Mouse (Mus musculus) myocyte (in vitro differentiated cells): ENCODE measurements around the gene Atp8a1.

ENCODE experiments used
- E2F4 ChIP-seq: IDR thresholded peaks from one replicate; pipeline ENCODE4 v1.6.1; 2011; ENCODE audit warnings: mild to moderate bottlenecking, control low read depth, moderate library complexity; ENCODE audit not compliant: insufficient read depth
- MAX ChIP-seq: IDR thresholded peaks from one replicate; pipeline ENCODE4 v1.6.1; 2011; ENCODE audit warnings: low read depth, mild to moderate bottlenecking, control low read depth
- MYOD1 ChIP-seq, 3 experiments: IDR thresholded peaks; one replicate each; pipeline ENCODE4 v1.6.1; 2011; ENCODE audit warnings: control low read depth in 2 of 3, low read depth in 2 of 3, mild to moderate bottlenecking in 2 of 3, moderate library complexity in 1 of 3; ENCODE audit not compliant: insufficient read length in 2 of 3, control insufficient read depth in 1 of 3
- MYOG ChIP-seq, 3 experiments: IDR thresholded peaks; one replicate each; pipeline ENCODE4 v1.6.1; 2011; ENCODE audit warnings: control low read depth in 2 of 3, low read depth in 2 of 3, mild to moderate bottlenecking in 2 of 3; ENCODE audit not compliant: insufficient read length in 2 of 3, control insufficient read depth in 1 of 3, insufficient read depth in 1 of 3
- POLR2A ChIP-seq: IDR thresholded peaks from one replicate; pipeline ENCODE4 v1.6.1; 2011; ENCODE audit warnings: low read depth, mild to moderate bottlenecking, control low read depth, moderate library complexity; ENCODE audit not compliant: insufficient read length
- REST ChIP-seq: IDR thresholded peaks from one replicate; pipeline ENCODE4 v1.6.1; 2011; ENCODE audit warnings: mild to moderate bottlenecking, control low read depth, moderate library complexity; ENCODE audit not compliant: insufficient read depth, insufficient read length
- SRF ChIP-seq: IDR thresholded peaks from one replicate; pipeline ENCODE4 v1.6.1; 2011; ENCODE audit warnings: low read depth; ENCODE audit not compliant: control insufficient read depth, insufficient read length
- TCF12 ChIP-seq: IDR thresholded peaks from one replicate; pipeline ENCODE4 v1.6.1; 2011; ENCODE audit warnings: mild to moderate bottlenecking, control low read depth; ENCODE audit not compliant: poor library complexity, insufficient read depth, severe bottlenecking
- USF1 ChIP-seq: IDR thresholded peaks from one replicate; pipeline ENCODE4 v1.6.1; 2011; ENCODE audit warnings: low read depth, mild to moderate bottlenecking, control low read depth, moderate library complexity

GRCm38 (mm10) chr5:67631261-67631660, 216.0 kb downstream of the Atp8a1 start:
- TF ChIP-seq USF1: no peak
- TF ChIP-seq SRF: no peak
- no peak for TF ChIP-seq POLR2A
- no peak for TF ChIP-seq E2F4
- no peak for TF ChIP-seq MYOD1 (IDR thresholded peaks at IDR 0.05; ENCODE audit: control insufficient read depth in 1 of 3, insufficient read length in 2 of 3, low read depth in 2 of 3)
- no peak for TF ChIP-seq REST
- no peak for TF ChIP-seq TCF12
- no peak for TF ChIP-seq MYOG (IDR thresholded peaks at IDR 0.05; ENCODE audit: control insufficient read depth in 1 of 3, insufficient read depth in 1 of 3, insufficient read length in 2 of 3, low read depth in 2 of 3)
- TF ChIP-seq MAX: no peak
